Mouse (Mus musculus) olfactory bulb, adult 2 months (tissue): ENCODE measurements around the gene Gm42715.

ENCODE experiments used
- CTCF ChIP-seq: fragments of 200-500 bp; IDR thresholded peaks from 2 replicates; pipeline ENCODE4 v1.5.1; 2012; ENCODE audit warnings: low read depth, mild to moderate bottlenecking, low read length, moderate library complexity; ENCODE audit not compliant: insufficient read depth
- POLR2A ChIP-seq: fragments of 200-500 bp; IDR thresholded peaks from 2 replicates; pipeline ENCODE4 v1.6.1; 2012; ENCODE audit warnings: mild to moderate bottlenecking, low read depth, low read length, moderate library complexity; ENCODE audit not compliant: insufficient read depth

GRCm38 (mm10) chr7:127600612-127601011 lies 81.2 kb downstream of the Gm42715 start:
- TF ChIP-seq POLR2A (no peak), CTCF (no peak)
